Mouse (Mus musculus) sigmoid colon, adult 10 weeks (tissue): ENCODE data around the gene Cd59b. TPM values are rescaled to one million over a fixed set of nuclear protein-coding genes. Genes with fewer than 3 reads are reported as not detected.

Experiments
- polyA plus RNA-seq: library from polyadenylated mRNA; stranded (reverse); fragments of 350-450 nt; fragmentation: Illumina TruSeq; extraction: RNeasy Lipid Tissue Mini Kit (QIAGEN cat#74804); gene quantifications from one replicate; pipeline ENCODE4 v1.2.3, GENCODE M21; 2014; ENCODE audit warnings: low read depth, low replicate concordance

Gene Cd59b
- 1.5 TPM for polyA plus RNA-seq

DNA sequence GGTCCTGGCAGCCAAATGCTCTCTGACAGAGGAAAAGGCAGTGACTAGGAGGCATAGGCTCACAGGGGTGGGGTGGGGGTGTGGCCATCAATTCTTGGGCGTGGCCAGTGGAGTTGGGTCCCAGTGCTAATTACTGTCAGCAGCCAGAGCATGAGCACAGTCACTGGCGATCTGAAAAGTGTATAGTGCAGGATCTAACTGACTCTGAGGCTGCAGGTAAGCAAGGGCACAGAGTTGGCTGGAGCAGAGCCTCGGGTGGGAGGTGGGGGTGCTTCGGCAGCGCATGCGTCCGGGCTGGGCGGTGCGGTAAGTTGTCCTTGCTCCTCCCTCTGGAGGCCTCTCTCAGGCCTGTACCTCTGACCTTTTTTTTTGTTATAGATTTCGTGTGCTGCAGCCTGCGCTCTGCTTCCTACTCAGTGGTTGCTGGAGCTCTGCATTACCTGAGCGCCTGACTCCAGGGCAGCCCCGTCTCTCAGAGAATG lies at the start of gene Cd59b:
TSS of gene Cd59b (plus strand) at position 146 of the 482 bp plus-strand sequence.

DNA sequence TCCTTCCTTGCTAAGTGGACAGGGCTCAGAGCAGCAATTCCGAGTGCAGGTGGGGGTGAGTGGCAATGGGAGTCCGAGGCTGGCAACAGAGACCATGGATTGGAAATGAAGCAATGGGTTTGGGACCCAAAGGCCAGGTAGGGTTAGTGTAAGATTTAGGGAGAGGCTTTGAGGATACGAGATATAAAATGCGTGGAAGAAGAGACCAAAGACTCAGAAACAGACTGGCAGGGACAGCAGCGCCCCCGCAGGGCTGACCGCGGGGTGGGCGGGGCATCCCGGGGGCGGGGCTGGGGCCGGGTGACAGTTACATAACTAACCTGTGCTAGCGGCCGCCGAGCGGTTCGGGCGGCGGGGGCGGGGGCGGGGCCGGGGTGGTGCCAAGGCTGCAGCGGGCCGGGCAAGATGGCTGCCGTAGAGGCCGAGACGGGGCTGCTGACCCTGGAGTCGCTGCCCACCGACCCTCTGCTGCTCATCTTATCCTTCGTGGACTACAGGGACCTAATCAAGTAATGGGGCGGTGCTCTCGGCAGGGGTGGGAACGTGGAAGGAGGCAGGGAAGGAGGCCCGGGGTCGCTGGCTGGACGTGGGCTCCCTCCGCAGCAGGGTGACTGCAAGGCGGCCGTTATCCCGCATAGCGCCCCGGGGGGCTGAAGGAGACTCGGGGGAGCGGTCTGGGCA lies 42.1 kb upstream of the Cd59b start, which contains the start of gene Fbxo3:
TSS of gene Fbxo3 (plus strand) at position 264 of the 681 bp plus-strand sequence.

GRCm38 (mm10) chr2:104028139-104028723 lies 41.4 kb upstream of the Cd59b start, which contains the start of gene 4931422A03Rik:
4931422A03Rik (minus strand) TSS chr2:104028361.

DNA sequence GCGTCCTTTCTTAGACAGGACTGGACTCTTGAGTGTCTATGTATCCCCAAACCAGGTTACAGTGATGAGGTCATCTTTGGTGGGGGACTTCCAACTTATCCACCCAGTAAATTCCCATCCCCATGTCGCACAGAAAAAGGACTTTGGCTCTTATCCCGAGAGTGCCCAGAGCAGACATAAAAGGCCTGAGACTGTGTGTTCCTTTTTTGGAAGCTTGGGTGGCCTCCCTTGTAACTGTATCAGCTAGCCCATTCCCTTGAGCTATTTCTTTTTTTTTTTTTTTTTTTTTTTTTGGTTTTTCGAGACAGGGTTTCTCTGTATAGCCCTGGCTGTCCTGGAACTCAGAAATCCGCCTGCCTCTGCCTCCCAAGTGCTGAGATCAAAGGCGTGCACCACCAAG lies 4.1 kb upstream of the Cd59b start, which contains the start of gene Gm10912:
TSS of gene Gm10912 (plus strand) at position 301 of the 400 bp plus-strand sequence.

DNA sequence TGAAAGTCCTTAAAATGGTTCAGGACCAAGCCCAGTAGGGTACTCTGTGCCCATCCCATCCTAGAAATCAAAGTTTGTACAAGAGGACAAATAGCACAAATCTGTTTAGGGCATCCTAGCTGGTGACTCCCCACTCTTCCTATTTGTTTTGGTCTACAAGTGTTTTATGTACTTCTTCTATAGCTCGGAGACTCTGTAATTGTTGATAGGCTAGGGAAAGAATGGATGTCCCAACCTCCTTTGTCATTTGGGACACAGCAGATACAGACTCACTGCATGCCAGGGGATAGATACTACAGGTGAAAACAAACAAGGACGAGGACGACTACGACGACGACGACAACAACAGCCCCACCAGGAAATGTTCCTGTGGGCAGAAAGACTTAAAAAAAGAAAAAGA lies 1.2 kb upstream of the Cd59b start, which contains the start of gene Gm10799:
TSS of gene Gm10799 (minus strand) at position 101 of the 400 bp plus-strand sequence.

GRCm38 (mm10) chr2:104095741-104096213 lies 26.1 kb downstream of the Cd59b start, which contains the start of gene Cd59a:
Cd59a (plus strand) TSS chr2:104095801.

DNA sequence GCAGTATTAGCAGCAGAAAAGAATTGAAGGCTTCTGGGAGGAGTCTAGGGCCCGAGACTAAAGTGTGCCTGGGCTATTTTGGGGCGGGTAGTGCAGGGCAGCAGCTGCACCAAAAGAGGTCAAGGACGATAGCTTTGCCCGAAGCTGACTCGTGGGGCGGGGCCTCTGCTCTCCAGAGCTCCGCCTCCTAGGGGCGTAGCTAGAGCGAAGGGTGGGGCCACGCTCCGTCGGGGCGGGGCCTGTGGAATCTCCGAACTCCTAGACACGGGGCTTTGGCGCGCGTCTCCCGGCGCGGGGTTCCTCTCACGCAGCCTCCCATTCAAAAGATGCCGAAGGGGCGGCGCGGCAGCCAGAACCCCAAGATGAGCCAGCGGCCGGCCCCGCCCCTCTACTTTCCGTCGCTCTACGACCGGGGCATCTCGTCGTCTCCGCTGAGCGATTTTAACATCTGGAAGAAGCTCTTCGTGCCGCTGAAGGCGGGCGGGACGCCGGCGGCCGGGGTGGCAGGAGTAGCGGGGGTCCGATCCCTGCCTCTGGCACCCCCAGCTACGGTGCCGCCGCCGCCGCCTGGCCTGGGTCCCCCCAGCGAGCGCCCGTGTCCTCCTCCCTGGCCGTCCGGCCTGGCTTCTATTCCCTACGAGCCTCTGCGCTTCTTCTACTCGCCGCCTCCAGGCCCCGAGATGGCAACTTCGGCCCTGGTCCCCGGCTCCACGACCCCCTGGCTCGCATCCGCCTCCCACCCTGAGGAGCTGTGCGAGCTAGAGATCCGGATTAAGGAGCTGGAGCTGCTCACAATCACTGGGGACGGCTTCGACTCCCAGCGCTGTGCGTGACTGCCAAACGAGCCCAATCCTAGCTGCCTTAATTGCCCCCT lies 53.1 kb downstream of the Cd59b start, which contains the start of gene A930018P22Rik:
TSS of gene A930018P22Rik (plus strand) at position 265 of the 874 bp plus-strand sequence.

Other genes starting within 250 kb of the Cd59b start
- 21.6 TPM for gene Lmo2, start 111.9 kb upstream of the Cd59b start, polyA plus RNA-seq
- gene Fbxo3, start 42.1 kb upstream of the Cd59b start, polyA plus RNA-seq: 106 TPM
- gene 4931422A03Rik, start 41.5 kb upstream of the Cd59b start, polyA plus RNA-seq: not detected
- gene Gm10912, start 4.0 kb upstream of the Cd59b start, polyA plus RNA-seq: not detected
- gene Gm10799, start 1.3 kb upstream of the Cd59b start, polyA plus RNA-seq: not detected
- 44.4 TPM for gene Cd59a, start 26.0 kb downstream of the Cd59b start, polyA plus RNA-seq
- gene A930018P22Rik, start 52.9 kb downstream of the Cd59b start, polyA plus RNA-seq: not detected